Comparison of ENCODE assay signal across 10 mouse cellular contexts in the genomic region with DNA sequence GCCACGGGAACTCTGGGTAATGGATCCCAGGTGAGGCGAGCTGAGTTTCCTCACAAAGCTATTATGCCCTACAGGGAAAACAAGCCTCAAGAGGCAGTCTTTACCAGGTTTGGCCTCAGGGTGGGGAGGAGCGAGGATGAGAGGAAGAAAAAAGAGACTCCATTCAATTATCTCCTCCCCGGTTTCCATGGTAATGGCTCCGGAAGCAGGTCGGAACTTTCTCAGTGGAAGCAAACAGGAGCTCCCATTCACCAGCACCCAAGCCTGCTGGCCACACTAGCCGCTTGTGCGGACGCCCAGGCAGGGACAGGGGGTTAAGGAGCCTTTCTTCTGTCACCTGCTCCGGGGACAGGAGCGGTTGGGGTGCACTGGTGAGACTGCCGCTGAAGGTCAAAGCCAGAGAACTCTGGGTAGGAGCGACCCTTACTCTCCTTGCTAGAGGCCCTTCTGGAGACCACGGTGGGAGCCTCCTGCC.
DNase-seq lines count a peak whose midpoint lies in the region; ATAC-seq and TF ChIP-seq lines count a peak whose summit lies in the region.
"Had no signal": no experiment of that assay in that cellular context is flagged by ENCODE, and none has a peak within 500 bp of the region (broad histone marks: within the 10 kb centered on the region; RNA-seq: fewer than 3 reads in every experiment).

No protein-coding gene starts in this region.

- no peaks in the 10 kb centered on the region for H3K27me3 ChIP-seq in heart, postnatal 0 days (ENCODE audit: control insufficient read depth, insufficient read depth, low read length)
- H3K27me3 ChIP-seq in embryonic facial prominence, embryonic 12.5 days, result no peaks in the 10 kb centered on the region
- no peaks in the 10 kb centered on the region for H3K27me3 ChIP-seq in midbrain, embryonic 10.5 days (ENCODE audit: low read depth, poor library complexity, severe bottlenecking)
- H3K27me3 ChIP-seq: CH12.LX; stomach, embryonic 15.5 days had no signal

- H3K9me3 ChIP-seq in heart, postnatal 0 days (replicated peaks; ENCODE audit: control insufficient read depth, low read length), result no peaks in the 10 kb centered on the region
- no peaks in the 10 kb centered on the region for H3K9me3 ChIP-seq in embryonic facial prominence, embryonic 12.5 days
- H3K9me3 ChIP-seq in midbrain, embryonic 10.5 days (replicated peaks), result peaks cover 9% of the 10 kb centered on the region; the same call in 1 of the 2 replicates
- H3K9me3 ChIP-seq: stomach, embryonic 15.5 days had no signal

- H3K4me1 ChIP-seq in heart, postnatal 0 days (ENCODE audit: control insufficient read depth, insufficient read depth), result peaks cover 39% of the 10 kb centered on the region
- peaks cover 28% of the 10 kb centered on the region for H3K4me1 ChIP-seq in embryonic facial prominence, embryonic 12.5 days
- H3K4me1 ChIP-seq in midbrain, embryonic 10.5 days, result peaks cover 42% of the 10 kb centered on the region

- WGBS in heart, postnatal 0 days, result 46% methylated on average over 14 of the region's 14 CpGs
- WGBS in embryonic facial prominence, embryonic 12.5 days, result 24% methylated on average over 14 of the region's 14 CpGs
- 35% methylated on average over 14 of the region's 14 CpGs for WGBS in midbrain, embryonic 10.5 days

- ATAC-seq in heart, postnatal 0 days (ENCODE audit: insufficient read depth, low read depth), result no peak
- ATAC-seq in embryonic facial prominence, embryonic 12.5 days (ENCODE audit: insufficient number of reproducible peaks, insufficient read depth, low FRiP score, low TSS enrichment), result no peak; the same call in 1 of the 2 replicates

- H3K9ac ChIP-seq in heart, postnatal 0 days (replicated peaks; ENCODE audit: low read depth, low read length), result no peak overlapping the region
- no peak overlapping the region for H3K9ac ChIP-seq in embryonic facial prominence, embryonic 12.5 days
- H3K9ac ChIP-seq: stomach, embryonic 15.5 days had no signal

- no peak for TF ChIP-seq CTCF in heart, postnatal 0 days (IDR thresholded peaks at IDR 0.05; ENCODE audit: low read depth)

- H3K4me2 ChIP-seq in heart, postnatal 0 days (ENCODE audit: low read depth, low read length), result 0 out of 2 replicates have a peak overlapping the region, but pooled peaks have one; percentile 22
- peak overlapping the region; percentile 30 for H3K4me2 ChIP-seq in embryonic facial prominence, embryonic 12.5 days (replicated peaks)
- H3K4me2 ChIP-seq: stomach, embryonic 15.5 days had no signal

- DNase-seq in heart, postnatal 0 days (ENCODE audit: low spot score), result no peak
- DNase-seq in heart, postnatal 4 days, result no peak
- peak; percentile 50 to 77 for DNase-seq in layer of hippocampus, adult 18-20 months (ENCODE audit: low spot score in 2 of 2)
- DNase-seq in midbrain, embryonic 10.5 days (ENCODE audit: low spot score), result peak; percentile 59
- no peak for DNase-seq in urinary bladder, adult 2 months (ENCODE audit: low spot score)
- DNase-seq in yolk sac, embryonic 10.5 days (ENCODE audit: low spot score), result no peak
- no peak for DNase-seq in kidney, adult 8-10 months

- no peak overlapping the region for H3K27ac ChIP-seq in heart, postnatal 0 days (ENCODE audit: low read depth)
- 0 out of 2 replicates have a peak overlapping the region, but pooled peaks have one; percentile 17 for H3K27ac ChIP-seq in embryonic facial prominence, embryonic 12.5 days
- peak overlapping the region; percentile 75 for H3K27ac ChIP-seq in midbrain, embryonic 10.5 days (replicated peaks)
- H3K27ac ChIP-seq: stomach, embryonic 15.5 days had no signal

- H3K36me3 ChIP-seq in heart, postnatal 0 days (replicated peaks; ENCODE audit: control insufficient read depth, insufficient read depth, low read length), result no peaks in the 10 kb centered on the region
- 0 out of 2 replicates have a peak, but pooled peaks cover 14% of the 10 kb centered on the region for H3K36me3 ChIP-seq in embryonic facial prominence, embryonic 12.5 days
- H3K36me3 ChIP-seq in midbrain, embryonic 10.5 days, result peaks cover 33% of the 10 kb centered on the region

- no peak for TF ChIP-seq EP300 in heart, postnatal 0 days (IDR thresholded peaks at IDR 0.05; ENCODE audit: low read depth)

- no peak overlapping the region for H3K4me3 ChIP-seq in heart, postnatal 0 days (ENCODE audit: low read depth, low read length)
- H3K4me3 ChIP-seq in embryonic facial prominence, embryonic 12.5 days, result no peak overlapping the region
- H3K4me3 ChIP-seq in midbrain, embryonic 10.5 days, result peak overlapping the region; percentile 39
- H3K4me3 ChIP-seq: stomach, embryonic 15.5 days had no signal

Comparison
In these comparisons a context has a peak if more than half of its experiments do, and no peak if none do; other contexts are left out.
1. DNase-seq: peak in layer of hippocampus, adult 18-20 months (2 of 2) and midbrain, embryonic 10.5 days (single experiment); none in heart, postnatal 0 days (single experiment), heart, postnatal 4 days (single experiment), urinary bladder, adult 2 months (single experiment), yolk sac, embryonic 10.5 days (single experiment) and kidney, adult 8-10 months (0 of 2).